Mouse (Mus musculus) CD4-positive, CD25-positive, alpha-beta regulatory T cell, adult 9 weeks (primary cell): ENCODE data around the gene Tdpoz3. TPM values are rescaled to one million over a fixed set of nuclear protein-coding genes. Genes with fewer than 3 reads are reported as not detected.

ENCODE experiments used
- polyA plus RNA-seq: library from polyadenylated mRNA; unstranded; fragments of 100-300 nt; shearing (Covaris generic); gene quantifications from one replicate; pipeline ENCODE4 v1.2.1, GENCODE M21; 2017

The Tdpoz3 gene
- polyA plus RNA-seq, result not detected

DNA sequence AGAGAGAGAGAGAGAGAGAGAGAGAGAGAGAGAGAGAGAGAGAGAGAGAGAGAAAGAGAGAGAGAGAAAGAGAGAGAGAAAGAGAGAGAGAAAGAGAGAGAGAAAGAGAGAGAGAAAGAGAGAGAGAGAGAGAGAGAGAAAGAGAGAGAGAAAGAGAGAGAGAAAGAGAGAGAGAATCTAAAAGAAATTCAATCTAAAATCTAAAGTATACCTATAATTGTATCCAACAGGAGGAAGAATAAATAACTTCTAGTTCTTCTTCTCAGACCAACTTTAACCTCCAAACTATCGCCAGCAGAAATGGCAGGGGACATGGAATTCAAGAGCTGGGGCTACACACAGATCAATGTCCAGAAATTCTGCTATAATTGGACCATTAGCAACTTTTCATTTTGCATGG, at the start of gene Tdpoz3:
Gene Tdpoz3, plus strand, starts transcription at position 301 of the 400 bp plus-strand sequence.

DNA sequence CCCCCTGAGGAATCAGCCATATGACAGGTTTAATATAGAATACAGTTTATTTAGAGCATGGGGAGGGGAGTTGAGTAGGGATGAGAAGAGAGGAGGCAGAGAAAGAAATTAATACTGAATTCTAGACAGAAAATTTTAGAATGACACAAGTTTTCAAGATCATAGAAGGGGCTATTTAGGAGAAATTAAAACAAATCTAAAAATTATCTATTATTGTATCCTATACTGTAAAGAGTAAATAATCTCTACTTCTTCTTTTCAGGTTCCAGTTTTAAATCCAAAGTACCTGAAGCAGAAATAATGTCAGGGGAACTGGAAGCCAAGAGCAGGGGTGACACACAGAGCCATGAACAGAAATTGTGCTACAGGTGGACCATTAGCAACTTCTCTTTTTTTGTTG, 29.7 kb upstream of the Tdpoz3 start, which contains the start of gene Tdpoz4:
Gene Tdpoz4, plus strand, starts transcription at position 301 of the 400 bp plus-strand sequence.

Other genes with a start within 250 kb of the Tdpoz3 start
- gene Tdpoz2, start 173.3 kb upstream of the Tdpoz3 start, polyA plus RNA-seq, result not detected
- not detected for gene Tdpoz1, start 149.7 kb upstream of the Tdpoz3 start, polyA plus RNA-seq
- gene Gm37596, start 132.9 kb upstream of the Tdpoz3 start, polyA plus RNA-seq, result not detected
- gene Gm5773, start 53.0 kb upstream of the Tdpoz3 start, polyA plus RNA-seq, result not detected
- not detected for gene Tdpoz4, start 29.6 kb upstream of the Tdpoz3 start, polyA plus RNA-seq
- not detected for gene Gm9117, start 117.5 kb downstream of the Tdpoz3 start, polyA plus RNA-seq
- gene Tdpoz5, start 135.3 kb downstream of the Tdpoz3 start, polyA plus RNA-seq, result not detected
- not detected for gene Gm9125, start 228.9 kb downstream of the Tdpoz3 start, polyA plus RNA-seq
- not detected for gene Gm10697, start 246.6 kb downstream of the Tdpoz3 start, polyA plus RNA-seq